Mouse (Mus musculus): ENCODE data around the gene Slc35d3.

Gene Slc35d3

GRCm38 (mm10) chr10:19835887-19836710 is 15.2 kb downstream of the Slc35d3 start:
- no peak for DNase-seq (ENCODE audit: low read depth)

GRCm38 (mm10) chr10:19834222-19834621 is 17.0 kb downstream of the Slc35d3 start:
- no peak for DNase-seq (ENCODE audit: low read depth)

DNA sequence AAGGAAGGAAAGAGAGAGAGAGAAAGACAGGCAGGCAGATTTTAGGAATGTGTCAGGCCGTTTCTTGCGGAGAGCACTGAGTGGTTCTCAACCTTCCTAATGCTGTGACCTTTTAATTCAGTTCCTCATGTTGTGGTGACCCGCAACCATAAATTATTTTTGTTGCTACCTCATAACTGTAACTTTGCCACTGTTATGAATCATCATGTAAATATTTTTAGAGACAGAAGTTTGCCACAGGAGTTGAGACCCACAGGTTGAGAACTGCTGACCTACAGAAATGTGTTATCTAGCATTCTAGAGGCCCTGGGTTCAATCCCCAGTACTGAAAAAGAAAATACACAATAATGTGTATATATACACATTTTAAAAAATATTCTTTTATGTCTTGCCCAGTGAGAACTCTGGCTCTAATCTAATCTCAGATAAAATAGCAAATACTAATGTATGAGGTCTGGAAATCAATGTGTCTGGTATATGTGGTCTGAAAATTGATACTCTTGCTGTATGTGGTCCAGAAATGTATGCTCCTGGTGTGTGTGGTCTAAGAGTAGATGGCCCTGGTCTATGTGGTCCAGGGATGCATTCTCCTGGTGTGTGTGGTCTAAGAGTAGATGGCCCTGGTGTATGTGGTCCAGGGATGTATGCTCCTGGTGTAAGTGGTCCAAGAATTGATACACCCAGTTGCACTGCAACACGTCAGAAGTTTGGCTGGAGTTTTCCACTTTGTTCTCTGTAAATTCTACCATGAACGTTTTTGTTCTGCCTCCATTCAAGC is 20.0 kb downstream of the Slc35d3 start:
- no peak for DNase-seq (ENCODE audit: low read depth)

DNA sequence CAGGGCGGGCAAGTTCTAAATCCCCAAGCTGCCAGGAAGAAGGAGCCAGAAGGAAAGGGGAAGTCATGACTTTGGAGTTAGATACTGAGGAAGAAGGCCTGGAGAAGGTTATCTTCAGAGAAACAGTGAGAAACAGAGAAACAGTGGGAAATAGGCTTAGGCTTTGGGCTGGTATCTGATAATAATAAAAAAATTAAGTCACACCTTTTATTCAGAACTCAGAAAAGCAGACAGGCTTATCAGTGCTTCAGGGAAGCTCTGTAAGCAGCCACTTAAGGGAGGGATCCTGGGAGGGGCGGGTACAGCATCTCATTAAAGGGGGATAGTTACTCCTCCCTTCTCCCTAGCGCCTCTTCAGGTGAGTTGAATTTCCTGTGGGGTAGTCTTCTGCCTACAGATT is 30.3 kb downstream of the Slc35d3 start:
- DNase-seq (ENCODE audit: low read depth) = no peak

DNA sequence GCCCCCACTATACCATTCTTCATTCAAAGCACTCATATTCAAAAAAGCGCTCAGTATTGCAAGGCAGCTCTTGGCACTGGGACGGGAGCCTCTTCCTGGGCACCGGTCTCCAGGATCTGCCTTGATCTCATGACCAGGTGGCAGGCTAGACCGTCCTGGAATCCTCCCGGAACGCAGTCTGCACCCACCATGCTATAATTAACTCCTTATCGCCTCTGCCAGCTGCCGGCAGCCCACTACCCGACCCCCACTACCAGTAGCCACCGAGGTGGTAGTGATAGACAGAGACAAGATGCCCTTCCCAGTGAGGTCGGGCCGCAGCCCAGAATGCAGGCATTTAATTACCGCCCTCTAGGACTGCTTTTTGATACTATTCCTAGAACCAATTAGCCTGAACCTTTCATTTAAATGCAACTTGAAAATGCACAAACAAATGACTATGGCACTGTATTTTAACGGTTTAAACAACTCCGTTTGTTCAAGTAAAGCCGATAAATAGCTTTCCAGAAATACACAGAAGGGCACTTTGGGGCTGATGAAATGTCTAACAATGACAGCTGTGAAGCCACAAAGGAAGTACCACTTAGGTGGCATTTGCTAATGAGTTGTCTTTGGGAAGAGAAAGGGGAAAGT is 32.4 kb downstream of the Slc35d3 start:
- DNase-seq (ENCODE audit: low read depth) = no peak

DNA sequence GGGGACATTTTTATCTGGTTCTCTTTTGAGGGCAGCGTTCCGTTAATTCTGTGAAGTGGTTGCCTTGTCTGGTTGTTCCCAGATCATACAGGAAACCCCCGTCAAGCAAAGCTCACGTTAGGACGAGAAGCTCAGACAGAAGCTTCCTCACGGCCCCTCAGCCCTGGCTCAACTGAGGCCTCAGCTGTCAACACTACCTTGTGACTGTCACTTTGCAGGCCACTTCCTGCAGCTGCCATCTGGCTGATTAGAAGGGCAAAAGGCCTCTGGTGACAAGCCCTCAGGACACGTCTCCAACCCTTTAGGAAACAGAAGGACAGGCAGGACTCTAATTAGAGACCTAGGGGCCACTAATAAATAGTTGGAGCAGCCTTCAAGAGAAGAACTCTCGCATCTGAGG is 35.9 kb downstream of the Slc35d3 start:
- DNase-seq (ENCODE audit: low read depth) = no peak

DNA sequence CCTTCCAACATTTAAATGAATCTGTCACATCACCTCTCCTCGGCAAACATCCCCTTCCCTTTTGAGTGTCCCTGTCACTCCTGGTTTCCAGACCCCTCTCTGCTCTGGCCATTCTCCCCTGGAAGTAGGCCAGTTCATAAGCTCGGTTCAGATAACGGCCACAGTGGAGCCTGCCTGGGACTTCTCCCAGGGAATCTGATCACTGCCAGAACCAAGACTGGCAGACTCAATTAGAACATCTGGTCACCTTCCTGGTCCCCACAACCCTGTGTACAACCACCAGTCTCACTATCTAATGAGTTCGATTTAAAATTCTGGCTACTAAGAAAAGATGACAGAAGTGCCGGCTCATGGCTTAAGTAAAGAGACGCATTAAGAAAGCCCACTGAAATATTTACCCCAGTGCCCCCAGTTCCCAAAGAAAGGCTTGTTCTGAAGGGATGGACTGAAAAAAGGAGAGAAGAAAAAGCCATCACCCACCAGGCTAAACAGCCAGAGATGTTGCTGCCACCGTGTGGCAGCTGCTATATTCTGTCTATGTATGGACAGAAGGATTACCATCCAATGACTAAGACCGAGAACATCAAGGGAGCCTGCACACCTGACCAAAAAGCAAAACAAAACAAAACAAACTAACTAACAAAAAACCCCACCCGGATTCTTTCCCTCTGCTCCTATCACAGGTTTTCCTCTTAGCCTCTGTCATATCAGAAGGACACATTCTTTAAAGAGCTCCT is 39.7 kb downstream of the Slc35d3 start:
- peak; percentile 12 for DNase-seq (ENCODE audit: low read depth)

GRCm38 (mm10) chr10:19804763-19805162 is 46.5 kb downstream of the Slc35d3 start:
- DNase-seq (ENCODE audit: low read depth) = no peak

GRCm38 (mm10) chr10:19802958-19803357 is 48.3 kb downstream of the Slc35d3 start:
- DNase-seq (ENCODE audit: low read depth) = no peak

Data from fibroblast of lung, adult 2 months (primary cell).